Mouse (Mus musculus) intestine, postnatal 0 days (tissue): ENCODE results near the gene Apbb2. TPM values are rescaled to one million over a fixed set of nuclear protein-coding genes. Genes with fewer than 3 reads are reported as not detected.

Experiments
- ATAC-seq: fragments of 200-750 bp; cut with Nextera tagmentation; 2 replicates; pipeline ENCODE4 v1.8.0; 2017; ENCODE audit warnings: mild to moderate bottlenecking, moderate TSS enrichment, moderate library complexity
- H3K27ac ChIP-seq: fragments of 300-500 bp; sonication (generic); 2 replicates; pipeline ENCODE4 v1.5.1; 2014; ENCODE audit warnings: mild to moderate bottlenecking, low read depth, low read length, moderate library complexity
- H3K27me3 ChIP-seq: fragments of 300-500 bp; sonication (generic); replicated peaks from 2 replicates; pipeline ENCODE4 v1.6.1; 2014; ENCODE audit warnings: low read length, mixed read lengths; ENCODE audit not compliant: control insufficient read depth, insufficient read depth
- H3K36me3 ChIP-seq: fragments of 300-500 bp; sonication (generic); 2 replicates; pipeline ENCODE4 v1.6.1; 2014; ENCODE audit warnings: mild to moderate bottlenecking, moderate library complexity; ENCODE audit not compliant: control insufficient read depth, insufficient read depth
- H3K4me1 ChIP-seq: fragments of 300-500 bp; sonication (generic); replicated peaks from 2 replicates; pipeline ENCODE4 v1.6.1; 2014; ENCODE audit warnings: antibody characterized with exemption, low read length, mixed read lengths; ENCODE audit not compliant: control insufficient read depth, insufficient read depth
- H3K4me2 ChIP-seq: fragments of 300-500 bp; sonication (generic); replicated peaks from 2 replicates; pipeline ENCODE4 v1.6.1; 2014; ENCODE audit warnings: low read depth, mild to moderate bottlenecking, moderate library complexity
- H3K4me3 ChIP-seq: fragments of 300-500 bp; sonication (generic); 2 replicates; pipeline ENCODE4 v1.5.1; 2014; ENCODE audit warnings: low read depth, low read length
- H3K9ac ChIP-seq: fragments of 300-500 bp; sonication (generic); 2 replicates; pipeline ENCODE4 v1.6.1; 2014; ENCODE audit warnings: mild to moderate bottlenecking, low read depth, low read length
- H3K9me3 ChIP-seq: fragments of 300-500 bp; sonication (generic); 2 replicates; pipeline ENCODE4 v1.6.1; 2016; ENCODE audit warnings: mixed run types; ENCODE audit not compliant: control insufficient read depth
- CTCF ChIP-seq: sonication (generic); IDR thresholded peaks from 2 replicates; pipeline ENCODE4 v1.5.1; 2016; ENCODE audit warnings: low read depth, mild to moderate bottlenecking, control low read depth, antibody characterized with exemption, moderate library complexity
- WGBS: fragments of 180-500 bp; shearing (Covaris S2); extraction: QIAGEN DNeasy Blood & Tissue Kit; methylation state at CpG from one replicate; pipeline ENCODE4 v1.1.7; 2014; 5-methylcytosine and 5-hydroxymethylcytosine counted together
- polyA plus RNA-seq: library from polyadenylated mRNA; unstranded; fragments of >200 nt; fragmentation: Nextera tagmentation; extraction: Ambion mirVana; gene quantifications from 2 replicates; pipeline ENCODE4 v1.2.1, GENCODE M21; 2015

The Apbb2 gene
- polyA plus RNA-seq, 1 experiment from 2014 or later: 18.7 TPM

DNA sequence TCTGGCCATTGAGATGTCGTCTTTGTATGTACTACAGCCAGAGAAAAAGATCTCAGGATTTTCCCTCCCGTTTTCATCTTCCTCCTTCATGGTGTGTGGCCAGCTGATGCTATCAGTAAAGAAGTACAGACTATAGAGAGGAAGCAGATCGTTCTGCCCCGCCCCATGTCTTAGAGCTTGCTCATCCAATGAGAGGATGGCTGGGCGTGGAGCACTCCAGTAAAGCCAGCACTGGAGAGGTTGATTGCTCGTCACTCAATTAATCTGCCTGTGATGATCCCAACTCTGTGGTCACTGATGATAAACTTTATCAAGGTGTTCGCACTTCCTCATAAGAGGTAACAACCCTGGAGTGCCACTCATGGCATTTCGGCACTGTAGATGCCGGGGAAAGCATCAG is 18.7 kb downstream of the Apbb2 start:
- 53% methylated on average over 9 of the region's 9 CpGs for WGBS
- peak; percentile 83 for ATAC-seq
- Histone ChIP-seq H3K27me3 (no peaks in the 10 kb centered on the region), H3K4me2 (no peak overlapping the region), H3K27ac (no peak overlapping the region), H3K9ac (no peak overlapping the region), H3K4me1 (0 out of 2 replicates have a peak, but pooled peaks cover 4% of the 10 kb centered on the region), H3K4me3 (no peak overlapping the region), H3K9me3 (no peaks in the 10 kb centered on the region), H3K36me3 (no peaks in the 10 kb centered on the region)
- TF ChIP-seq CTCF: no peak

DNA sequence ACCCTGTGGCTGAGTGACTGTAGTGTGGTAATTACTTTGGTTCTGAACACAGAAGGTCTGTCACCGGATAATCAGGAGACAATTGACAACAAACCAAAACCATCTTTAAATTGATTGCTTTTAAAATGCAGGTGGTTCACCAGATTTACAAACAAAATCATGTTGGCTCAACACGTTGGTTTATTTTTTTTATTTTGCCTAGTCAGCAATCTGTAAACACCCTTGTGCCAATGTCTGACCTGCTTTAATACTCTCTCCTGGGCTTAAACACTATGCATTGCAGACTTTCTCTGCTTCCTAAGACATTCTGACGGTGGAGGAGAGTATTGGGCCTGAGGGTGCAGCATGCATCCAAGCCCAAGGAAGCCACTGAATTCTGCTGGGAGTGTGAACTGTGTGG is 22.3 kb downstream of the Apbb2 start:
- no peaks in the 10 kb centered on the region for H3K27me3 ChIP-seq
- 67% methylated on average over 3 of the region's 3 CpGs for WGBS
- no peak overlapping the region for H3K27ac ChIP-seq
- H3K4me1 ChIP-seq: 0 out of 2 replicates have a peak, but pooled peaks cover 4% of the 10 kb centered on the region
- H3K4me2 ChIP-seq: no peak overlapping the region
- H3K9ac ChIP-seq: no peak overlapping the region
- no peaks in the 10 kb centered on the region for H3K9me3 ChIP-seq
- no peak for ATAC-seq
- no peaks in the 10 kb centered on the region for H3K36me3 ChIP-seq
- H3K4me3 ChIP-seq: no peak overlapping the region
- no peak for TF ChIP-seq CTCF

DNA sequence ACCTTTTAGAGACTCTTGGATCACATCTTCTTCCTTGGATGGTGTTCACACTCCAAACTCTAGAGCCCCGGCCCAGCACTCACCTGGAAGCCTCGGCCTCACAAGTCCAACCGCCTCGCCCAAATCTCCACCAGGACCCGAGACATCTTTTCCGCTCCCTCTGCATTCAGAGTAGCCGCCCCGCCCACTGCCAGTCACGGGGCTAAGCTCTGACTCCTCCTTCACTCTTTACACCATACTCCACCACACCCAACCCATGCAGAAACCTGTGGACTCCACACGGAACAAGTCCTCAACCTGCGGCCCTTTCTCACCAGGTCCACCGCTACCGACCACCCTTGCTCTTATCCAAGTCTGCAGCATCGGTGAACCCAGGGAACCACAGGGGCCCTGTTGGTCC is 23.7 kb downstream of the Apbb2 start:
- Histone ChIP-seq H3K4me1 (0 out of 2 replicates have a peak, but pooled peaks cover 4% of the 10 kb centered on the region), H3K9me3 (no peaks in the 10 kb centered on the region), H3K27ac (no peak overlapping the region), H3K9ac (no peak overlapping the region), H3K27me3 (no peaks in the 10 kb centered on the region), H3K4me3 (no peak overlapping the region), H3K36me3 (no peaks in the 10 kb centered on the region), H3K4me2 (no peak overlapping the region)
- no peak for TF ChIP-seq CTCF
- WGBS: 79% methylated on average over 14 of the region's 14 CpGs
- no peak for ATAC-seq

GRCm38 (mm10) chr5:66586236-66586745 is 32.3 kb downstream of the Apbb2 start:
- Histone ChIP-seq H3K4me2 (no peak overlapping the region), H3K9ac (no peak overlapping the region), H3K4me3 (no peak overlapping the region), H3K36me3 (no peaks in the 10 kb centered on the region), H3K27me3 (no peaks in the 10 kb centered on the region), H3K4me1 (no peaks in the 10 kb centered on the region), H3K9me3 (no peaks in the 10 kb centered on the region), H3K27ac (no peak overlapping the region)
- ATAC-seq: no peak
- WGBS: 87% methylated on average over 6 of the region's 6 CpGs
- TF ChIP-seq CTCF: no peak

GRCm38 (mm10) chr5:66583019-66583406 is 35.6 kb downstream of the Apbb2 start:
- H3K9me3 ChIP-seq: no peaks in the 10 kb centered on the region
- no peak for ATAC-seq
- H3K4me3 ChIP-seq: no peak overlapping the region
- 75% methylated on average over 4 of the region's 4 CpGs for WGBS
- TF ChIP-seq CTCF: no peak
- H3K27me3 ChIP-seq: no peaks in the 10 kb centered on the region
- H3K9ac ChIP-seq: no peak overlapping the region
- H3K36me3 ChIP-seq: no peaks in the 10 kb centered on the region
- H3K27ac ChIP-seq: peak overlapping the region; percentile 60
- H3K4me2 ChIP-seq: no peak overlapping the region
- no peaks in the 10 kb centered on the region for H3K4me1 ChIP-seq

DNA sequence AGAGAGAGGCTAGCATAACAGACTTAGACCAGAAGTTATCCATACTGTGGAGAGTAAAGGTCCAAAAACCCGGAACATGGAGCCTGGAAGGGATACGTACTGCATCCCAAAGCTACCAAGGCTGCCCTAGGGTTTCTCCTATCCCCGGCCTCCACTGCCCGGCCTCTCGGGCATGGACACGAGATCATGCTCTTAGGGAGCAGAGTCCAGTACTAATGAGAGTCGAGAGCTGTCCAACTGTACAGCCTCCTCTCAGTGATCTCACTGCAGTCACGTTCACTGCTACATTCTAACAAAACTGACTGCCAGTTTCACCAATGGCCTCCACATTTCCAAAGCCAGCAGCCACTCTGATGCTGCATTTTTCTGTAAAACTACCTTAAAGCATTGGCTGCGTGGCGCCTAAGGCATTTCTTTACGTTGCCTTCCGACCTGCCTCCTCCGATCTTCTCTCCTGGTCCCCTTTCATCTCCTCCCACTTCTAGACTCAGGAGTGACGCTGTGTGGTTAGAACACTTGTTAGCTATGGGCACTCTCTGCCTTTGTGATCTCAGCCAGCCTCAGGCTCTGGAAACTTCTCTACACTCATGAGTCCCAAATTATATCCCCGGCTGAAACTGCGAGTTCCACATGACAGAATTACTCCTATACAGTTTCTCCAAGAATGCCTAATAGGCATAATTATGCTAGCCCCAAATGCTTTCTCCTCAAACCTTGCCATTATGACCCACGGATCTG is 36.1 kb downstream of the Apbb2 start:
- peak overlapping the region; percentile 60 for H3K27ac ChIP-seq
- ATAC-seq: peak; percentile 80

More for the DNA sequence above, 36.1 kb downstream of the Apbb2 start:
- no peaks in the 10 kb centered on the region for H3K36me3 ChIP-seq
- TF ChIP-seq CTCF: no peak
- 72% methylated on average over 17 of the region's 17 CpGs for WGBS
- H3K4me1 ChIP-seq: no peaks in the 10 kb centered on the region
- no peaks in the 10 kb centered on the region for H3K27me3 ChIP-seq
- H3K9ac ChIP-seq: no peak overlapping the region
- H3K4me2 ChIP-seq: no peak overlapping the region
- no peak overlapping the region for H3K4me3 ChIP-seq
- H3K9me3 ChIP-seq: no peaks in the 10 kb centered on the region
